Mouse (Mus musculus) hindbrain, embryonic 12.5 days (tissue): ENCODE measurements around the gene Sirpb1a. TPM values are rescaled to one million over a fixed set of nuclear protein-coding genes. Genes with fewer than 3 reads are reported as not detected.
"Not testable (repeated sequence)": the region's sequence is repeated elsewhere in the genome, so short reads cannot be mapped to it uniquely, and the experiment has no call there.

Source experiments
- ATAC-seq: fragments of 200-750 bp; cut with Nextera tagmentation; 2 replicates; pipeline ENCODE4 v1.8.0; 2017; ENCODE audit warnings: moderate TSS enrichment; ENCODE audit not compliant: low FRiP score
- H3K27ac ChIP-seq: fragments of 300-500 bp; sonication (generic); 2 replicates; pipeline ENCODE4 v1.5.1; 2016; ENCODE audit warnings: mild to moderate bottlenecking
- H3K27me3 ChIP-seq: fragments of 300-500 bp; sonication (generic); 2 replicates; pipeline ENCODE4 v1.6.1; 2016; ENCODE audit warnings: mild to moderate bottlenecking
- H3K36me3 ChIP-seq: fragments of 300-500 bp; sonication (generic); 2 replicates; pipeline ENCODE4 v1.6.1; 2016; ENCODE audit warnings: mild to moderate bottlenecking
- H3K4me1 ChIP-seq: fragments of 300-500 bp; sonication (generic); 2 replicates; pipeline ENCODE4 v1.6.1; 2016
- H3K4me2 ChIP-seq: fragments of 300-500 bp; sonication (generic); replicated peaks from 2 replicates; pipeline ENCODE4 v1.6.1; 2016; ENCODE audit warnings: mild to moderate bottlenecking
- H3K4me3 ChIP-seq: fragments of 300-500 bp; sonication (generic); 2 replicates; pipeline ENCODE4 v1.5.1; 2016; ENCODE audit warnings: mild to moderate bottlenecking
- H3K9ac ChIP-seq: fragments of 300-500 bp; sonication (generic); 2 replicates; pipeline ENCODE4 v1.6.1; 2016; ENCODE audit warnings: mild to moderate bottlenecking, moderate library complexity
- H3K9me3 ChIP-seq: fragments of 300-500 bp; sonication (generic); replicated peaks from 2 replicates; pipeline ENCODE4 v1.6.1; 2016; ENCODE audit warnings: mild to moderate bottlenecking
- WGBS: fragments of 180-500 bp; shearing (Covaris S2); methylation state at CpG from one replicate; pipeline ENCODE4 v1.1.7; 2016; 5-methylcytosine and 5-hydroxymethylcytosine counted together
- polyA plus RNA-seq: library from polyadenylated mRNA; unstranded; fragments of >200 nt; fragmentation: Nextera tagmentation; extraction: Ambion mirVana; gene quantifications from 2 replicates; pipeline ENCODE4 v1.2.1, GENCODE M21; 2016

Sirpb1a gene
- not detected in 2 replicates for polyA plus RNA-seq

DNA sequence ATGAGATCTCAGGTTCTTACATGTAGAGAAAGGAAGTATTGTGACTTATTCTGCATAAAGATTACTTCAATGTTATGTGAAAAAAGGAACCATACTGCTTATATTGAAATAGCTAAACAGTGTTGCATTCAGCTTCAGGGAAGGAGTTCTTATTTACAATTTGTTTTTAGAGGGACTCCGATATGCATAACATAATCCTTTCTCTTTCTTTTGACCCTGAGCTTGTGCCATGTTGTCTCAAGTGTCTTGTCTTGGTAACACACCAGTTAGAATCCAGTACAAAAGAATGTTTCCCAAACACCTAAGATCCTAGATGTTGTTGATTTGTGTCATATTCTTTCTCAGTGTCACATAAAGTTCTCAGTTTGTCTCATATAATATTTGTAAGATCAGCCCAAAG is at the start of gene Sirpb1a:
Sirpb1a (minus strand) TSS at position 74 of the 400 bp plus-strand sequence.
- H3K27me3 ChIP-seq, H3K36me3 ChIP-seq, H3K4me2 ChIP-seq, H3K4me1 ChIP-seq, ATAC-seq, H3K27ac ChIP-seq, H3K9ac ChIP-seq, H3K4me3 ChIP-seq, H3K9me3 ChIP-seq: not testable (repeated sequence)
- 89% methylated on average over 1 of the region's 1 CpGs for WGBS

DNA sequence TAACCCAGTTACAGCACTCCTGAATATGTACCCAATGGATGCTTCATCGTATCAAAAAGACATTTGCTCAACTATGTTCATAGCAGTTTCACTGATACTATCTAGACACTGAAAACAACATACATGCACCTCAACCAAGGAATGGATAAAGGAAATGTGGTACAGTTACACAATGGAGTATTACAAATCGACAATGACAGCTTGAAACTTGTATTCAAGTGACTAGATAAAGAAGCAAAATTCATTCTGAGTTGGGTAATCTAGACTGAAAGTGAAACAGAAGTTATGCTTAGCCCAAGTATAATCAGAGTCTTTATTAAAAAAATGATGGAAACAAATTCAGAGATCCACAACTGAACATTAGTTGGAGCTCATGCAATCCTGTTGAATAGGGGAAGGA is 48.5 kb upstream of the Sirpb1a start:
- ATAC-seq, H3K36me3 ChIP-seq: not testable (repeated sequence)
- 66% methylated on average over 2 of the region's 2 CpGs for WGBS

DNA sequence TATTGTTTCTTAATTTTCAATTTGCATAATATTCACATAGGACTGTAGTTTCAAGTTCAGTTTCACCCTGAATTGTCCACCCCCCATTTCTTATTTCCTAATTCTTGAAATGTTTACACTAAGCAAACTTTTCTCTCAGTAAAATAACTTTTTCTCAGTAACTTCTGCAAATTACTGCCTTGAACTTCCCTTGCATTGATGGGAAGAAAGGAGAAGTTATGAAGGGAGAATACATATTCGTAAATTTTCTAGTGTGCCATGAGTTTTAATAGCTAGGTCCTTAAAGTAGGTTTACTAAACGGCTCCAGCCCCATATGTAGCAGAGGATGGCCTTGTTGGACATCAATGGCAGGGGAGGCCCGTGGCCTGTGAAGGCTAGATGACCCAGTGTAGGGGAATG is 43.8 kb upstream of the Sirpb1a start:
- H3K4me2 ChIP-seq, H3K9ac ChIP-seq, H3K27me3 ChIP-seq, H3K27ac ChIP-seq, H3K36me3 ChIP-seq, H3K4me1 ChIP-seq, H3K4me3 ChIP-seq, H3K9me3 ChIP-seq, ATAC-seq: not testable (repeated sequence)
- WGBS, result 73% methylated on average over 1 of the region's 3 CpGs

More for the DNA sequence above, 48.5 kb upstream of the Sirpb1a start:
- not testable (repeated sequence) for H3K9ac ChIP-seq, H3K4me3 ChIP-seq, H3K27ac ChIP-seq, H3K4me1 ChIP-seq, H3K27me3 ChIP-seq, H3K4me2 ChIP-seq, H3K9me3 ChIP-seq

DNA sequence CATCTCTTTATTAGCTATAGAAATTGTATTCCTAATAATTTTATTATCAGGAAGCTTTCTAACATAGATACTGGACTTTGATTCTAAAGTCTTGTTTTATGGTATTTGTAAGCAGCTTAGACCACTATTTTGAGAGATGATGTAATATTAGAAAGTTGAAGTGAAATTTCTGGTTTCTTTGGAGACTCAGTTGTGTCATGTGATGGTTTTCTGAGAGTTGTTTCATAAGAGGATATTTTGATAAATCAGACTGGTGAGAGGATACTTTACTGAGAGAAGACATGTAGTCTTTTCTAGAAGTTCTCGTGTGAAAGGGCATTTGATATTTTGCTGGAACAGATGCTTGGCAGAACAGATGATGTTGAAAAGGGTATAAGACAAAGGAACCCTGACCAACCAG is 17.6 kb upstream of the Sirpb1a start:
- not testable (repeated sequence) for H3K4me2 ChIP-seq, H3K27me3 ChIP-seq, ATAC-seq, H3K9me3 ChIP-seq, H3K27ac ChIP-seq, H3K4me1 ChIP-seq, H3K36me3 ChIP-seq, H3K4me3 ChIP-seq, H3K9ac ChIP-seq
- WGBS, result 96% methylated on average over 1 of the region's 1 CpGs

- H3K36me3 ChIP-seq, H3K4me3 ChIP-seq, H3K27me3 ChIP-seq, H3K4me1 ChIP-seq, H3K27ac ChIP-seq, H3K9ac ChIP-seq, H3K4me2 ChIP-seq, ATAC-seq: not testable (repeated sequence)
- WGBS, result 59% methylated on average over 1 of the region's 1 CpGs
- 0 out of 2 replicates have a peak, but pooled peaks cover 13% of the 10 kb centered on the region for H3K9me3 ChIP-seq
Measured at GRCm38 (mm10) chr3:15439844-15440243, 13.5 kb upstream of the Sirpb1a start.

- no peak overlapping the region for H3K4me2 ChIP-seq
- H3K9me3 ChIP-seq, result no peaks in the 10 kb centered on the region; the same call in 1 of the 2 replicates
- H3K9ac ChIP-seq, result no peak overlapping the region
- H3K36me3 ChIP-seq, result no peaks in the 10 kb centered on the region
- no peak overlapping the region for H3K27ac ChIP-seq
- H3K27me3 ChIP-seq, result no peaks in the 10 kb centered on the region
- WGBS, result 78% methylated on average over 1 of the region's 1 CpGs
- no peak for ATAC-seq
- H3K4me1 ChIP-seq, result no peaks in the 10 kb centered on the region
- H3K4me3 ChIP-seq, result no peak overlapping the region
Measured at GRCm38 (mm10) chr3:15427917-15428316, 1.6 kb upstream of the Sirpb1a start.

DNA sequence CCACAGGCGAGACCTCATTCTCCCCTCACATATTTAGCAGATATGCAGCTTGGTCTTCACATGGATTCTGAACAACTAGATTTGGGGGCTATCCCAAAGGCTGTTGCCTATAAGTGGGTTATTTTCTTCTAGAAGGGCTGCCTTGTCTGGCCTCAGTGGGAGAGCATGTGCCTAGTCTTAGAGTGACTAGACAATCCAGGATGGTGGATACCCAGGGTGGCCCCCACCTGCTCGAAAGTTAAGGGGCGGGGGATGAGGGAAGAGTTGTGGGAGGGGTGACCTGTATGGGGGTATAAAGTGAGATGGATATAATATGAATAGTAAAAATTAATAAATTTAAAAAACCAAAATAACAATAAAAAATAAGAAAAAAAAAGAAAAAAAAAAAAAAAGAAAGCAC is 70.6 kb downstream of the Sirpb1a start:
- not testable (repeated sequence) for H3K36me3 ChIP-seq, H3K4me2 ChIP-seq, H3K9me3 ChIP-seq, H3K27me3 ChIP-seq, H3K27ac ChIP-seq, H3K4me1 ChIP-seq, ATAC-seq, H3K9ac ChIP-seq, H3K4me3 ChIP-seq
- WGBS, result 83% methylated on average over 3 of the region's 3 CpGs

GRCm38 (mm10) chr3:15350318-15350717 is 76.0 kb downstream of the Sirpb1a start:
- not testable (repeated sequence) for H3K4me3 ChIP-seq, ATAC-seq, H3K27me3 ChIP-seq, H3K27ac ChIP-seq, H3K9ac ChIP-seq, H3K9me3 ChIP-seq, H3K4me1 ChIP-seq, H3K36me3 ChIP-seq, H3K4me2 ChIP-seq
- WGBS, result 86% methylated on average over 1 of the region's 2 CpGs

GRCm38 (mm10) chr3:15345606-15346005 is 80.7 kb downstream of the Sirpb1a start:
- not testable (repeated sequence) for H3K4me3 ChIP-seq, H3K27ac ChIP-seq, H3K4me2 ChIP-seq, H3K36me3 ChIP-seq, H3K27me3 ChIP-seq, H3K4me1 ChIP-seq, H3K9ac ChIP-seq, ATAC-seq, H3K9me3 ChIP-seq
- WGBS, result 72% methylated on average over 3 of the region's 3 CpGs

DNA sequence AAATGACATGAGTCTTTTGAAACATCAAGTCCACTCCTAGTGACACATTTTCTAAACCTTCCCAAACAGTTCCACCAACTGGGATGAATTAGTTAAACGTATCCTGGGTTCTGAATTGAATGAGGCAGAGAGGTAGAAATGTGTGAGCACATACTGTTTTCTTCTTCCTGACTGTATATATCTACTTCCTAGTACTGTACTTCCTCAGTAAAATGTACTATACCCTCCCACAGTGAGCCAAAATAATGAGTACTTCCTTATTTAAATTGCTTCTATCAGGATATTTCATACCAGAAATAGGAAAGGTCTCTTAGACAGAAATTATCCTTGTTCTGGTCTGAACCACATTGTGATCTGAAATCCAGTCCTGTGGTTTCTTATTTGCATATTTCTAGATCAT is 86.0 kb downstream of the Sirpb1a start:
- ATAC-seq, result no peak
- H3K9ac ChIP-seq, result no peak overlapping the region
- WGBS, result 69% methylated on average over 1 of the region's 1 CpGs
- no peaks in the 10 kb centered on the region for H3K4me1 ChIP-seq
- no peaks in the 10 kb centered on the region for H3K9me3 ChIP-seq
- H3K4me2 ChIP-seq, result no peak overlapping the region
- H3K27ac ChIP-seq, result no peak overlapping the region
- H3K27me3 ChIP-seq, result no peaks in the 10 kb centered on the region
- H3K4me3 ChIP-seq, result no peak overlapping the region
- H3K36me3 ChIP-seq, result no peaks in the 10 kb centered on the region

DNA sequence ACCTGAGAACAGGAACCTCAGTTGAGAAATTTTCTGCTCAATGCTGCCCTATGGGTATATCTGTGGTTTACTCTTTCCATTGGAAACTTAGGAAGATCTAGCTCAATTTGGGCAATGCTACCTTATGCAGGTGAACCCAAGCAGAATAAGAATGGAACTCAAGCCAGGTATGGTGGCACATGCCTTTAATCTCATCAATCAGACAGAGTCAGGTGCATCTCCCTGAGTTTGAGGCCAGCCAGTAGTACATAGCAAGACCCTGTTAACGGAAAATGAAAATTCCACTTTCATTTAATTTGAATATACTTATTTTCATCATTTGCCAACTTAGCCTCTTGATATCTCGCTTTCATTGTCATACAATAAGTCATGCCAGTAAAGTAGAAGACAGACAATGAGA is 92.1 kb downstream of the Sirpb1a start:
- no peak overlapping the region for H3K4me2 ChIP-seq
- no peak overlapping the region for H3K27ac ChIP-seq
- H3K9ac ChIP-seq, result no peak overlapping the region
- no peaks in the 10 kb centered on the region for H3K9me3 ChIP-seq
- H3K4me1 ChIP-seq, result no peaks in the 10 kb centered on the region
- no peaks in the 10 kb centered on the region for H3K27me3 ChIP-seq
- ATAC-seq, result no peak
- no peaks in the 10 kb centered on the region for H3K36me3 ChIP-seq
- 66% methylated on average over 2 of the region's 2 CpGs for WGBS
- H3K4me3 ChIP-seq, result no peak overlapping the region

DNA sequence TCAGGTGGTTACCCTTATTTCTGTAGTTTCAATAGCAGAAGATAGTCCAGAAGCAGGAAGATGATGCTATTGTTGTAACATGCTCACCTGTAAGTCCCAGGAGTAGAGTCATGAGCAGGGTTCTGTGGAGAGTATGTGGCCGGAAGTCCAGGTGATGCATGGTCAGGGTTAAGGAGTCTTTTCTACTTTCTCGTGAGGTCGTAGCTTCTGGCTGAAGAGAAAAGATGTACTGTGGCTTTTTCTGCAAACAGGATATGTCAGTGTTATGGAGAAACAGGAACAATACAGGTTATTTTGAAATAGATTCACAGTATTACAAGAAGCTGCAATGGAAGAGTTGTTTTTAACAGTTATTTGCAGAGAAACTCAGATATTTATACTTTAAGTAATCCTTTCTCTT is 94.3 kb downstream of the Sirpb1a start, which contains the start of gene Gm9733:
Gm9733 (minus strand) TSS at position 240 of the 400 bp plus-strand sequence.
- H3K4me3 ChIP-seq, result no peak within 1 kb of the TSS
- H3K27me3 ChIP-seq, result no peaks in the 10 kb centered on the region
- H3K4me2 ChIP-seq, result no peak within 1 kb of the TSS
- no peaks in the 10 kb centered on the region for H3K4me1 ChIP-seq
- no peaks in the 10 kb centered on the region for H3K36me3 ChIP-seq
- no peak within 1 kb of the TSS for H3K9ac ChIP-seq
- H3K9me3 ChIP-seq, result no peaks in the 10 kb centered on the region
- ATAC-seq, result no peak
- WGBS, result 80% methylated on average over 3 of the region's 3 CpGs
- H3K27ac ChIP-seq, result no peak within 1 kb of the TSS

GRCm38 (mm10) chr3:15331545-15331944 is 94.8 kb downstream of the Sirpb1a start:
- Histone ChIP-seq H3K9me3 (no peaks in the 10 kb centered on the region), H3K36me3 (no peaks in the 10 kb centered on the region), H3K9ac (no peak overlapping the region), H3K4me2 (no peak overlapping the region), H3K27me3 (no peaks in the 10 kb centered on the region), H3K4me3 (no peak overlapping the region), H3K27ac (no peak overlapping the region), H3K4me1 (no peaks in the 10 kb centered on the region)
- 70% methylated on average over 3 of the region's 3 CpGs for WGBS
- no peak for ATAC-seq

- Histone ChIP-seq H3K4me2 (no peak overlapping the region), H3K27me3 (no peaks in the 10 kb centered on the region), H3K4me3 (no peak overlapping the region), H3K27ac (no peak overlapping the region), H3K9me3 (no peaks in the 10 kb centered on the region), H3K9ac (no peak overlapping the region), H3K4me1 (no peaks in the 10 kb centered on the region), H3K36me3 (no peaks in the 10 kb centered on the region)
- no peak for ATAC-seq
Measured at GRCm38 (mm10) chr3:15329549-15329948, 96.8 kb downstream of the Sirpb1a start.
